Mouse (Mus musculus): ENCODE results near the gene Gm45713. TPM values are rescaled to one million over a fixed set of nuclear protein-coding genes. Genes with fewer than 3 reads are reported as not detected.

The Gm45713 gene
- total RNA-seq, 2 experiments from 2014 or later = not detected

Small RNA genes lying within 50 kb of the gene (microRNA-seq; reads per million reads assigned to microRNA genes)
- gene Mir150 (ENCODE audit: borderline replicate concordance in 2 of 2) = 833 to 1,261 reads per million in 2 experiments
- gene Mir5121 (ENCODE audit: borderline replicate concordance in 2 of 2) = 13.8 to 22.8 reads per million in 2 experiments
- 0 reads per million in 2 experiments for gene Mir7055 (ENCODE audit: borderline replicate concordance in 2 of 2)

Other genes starting within 250 kb of the Gm45713 start
- 10 to 100 TPM; 50.9 to 51.2 TPM for gene Med25, start 243.5 kb downstream of the Gm45713 start, total RNA-seq (2021)
- gene Fuz, start 240.2 kb downstream of the Gm45713 start, total RNA-seq (2021) = 10 to 100 TPM; 16.1 to 17.3 TPM
- gene Ap2a1, start 206.7 kb downstream of the Gm45713 start, total RNA-seq (2021) = 10 to 100 TPM; 57.1 to 57.2 TPM
- gene Tsks, start 193.0 kb downstream of the Gm45713 start, total RNA-seq (2021) = not detected
- gene Cpt1c, start 161.4 kb downstream of the Gm45713 start, total RNA-seq (2021) = 1 to 10 TPM; 1.6 to 2.0 TPM
- 100 to 1,000 TPM; 119 to 142 TPM for gene Prmt1, start 149.7 kb downstream of the Gm45713 start, total RNA-seq (2021)
- 10 to 100 TPM; 16.1 to 20.9 TPM for gene Irf3, start 138.6 kb downstream of the Gm45713 start, total RNA-seq (2021)
- 1 to 10 TPM; 7.4 to 9.6 TPM for gene Bcl2l12, start 137.5 kb downstream of the Gm45713 start, total RNA-seq (2021)
- gene Scaf1, start 119.9 kb downstream of the Gm45713 start, total RNA-seq (2021) = 10 to 100 TPM; 35.8 to 38.1 TPM
- gene Rras, start 118.3 kb downstream of the Gm45713 start, total RNA-seq (2021) = 10 to 100 TPM; 22.5 to 30.6 TPM
- 10 to 100 TPM; 14.1 to 16.1 TPM for gene Prr12, start 83.3 kb downstream of the Gm45713 start, total RNA-seq (2021)
- gene Nosip, start 73.8 kb downstream of the Gm45713 start, total RNA-seq (2021) = 10 to 100 TPM; 30.8 to 31.6 TPM
- 1 to 10 TPM; 6.9 to 9.1 TPM for gene Prrg2, start 73.6 kb downstream of the Gm45713 start, total RNA-seq (2021)
- 10 to 100 TPM; 24.0 to 32.8 TPM for gene Rcn3, start 44.0 kb downstream of the Gm45713 start, total RNA-seq (2021)
- 10 to 100 TPM; 40.3 to 54.5 TPM for gene Fcgrt, start 32.4 kb downstream of the Gm45713 start, total RNA-seq (2021)
- 100 to 1,000 TPM; 413 to 448 TPM for gene Rps11, start 11.8 kb downstream of the Gm45713 start, total RNA-seq (2021)
- gene Rpl13a, start 7.5 kb downstream of the Gm45713 start, total RNA-seq (2021) = 100 to 1,000 TPM; 520 to 561 TPM
- gene Flt3l, start 201 bp upstream of the Gm45713 start, total RNA-seq (2021) = 1 to 10 TPM; 4.2 TPM
- gene Pih1d1, start 18.1 kb upstream of the Gm45713 start, total RNA-seq (2021) = 10 to 100 TPM; 32.0 to 38.1 TPM
- 10 to 100 TPM; 15.6 to 15.9 TPM for gene Aldh16a1, start 18.4 kb upstream of the Gm45713 start, total RNA-seq (2021)
- 1 to 10 TPM; 1.1 to 2.5 TPM for gene Slc17a7, start 27.7 kb upstream of the Gm45713 start, total RNA-seq (2021)
- gene Gfy, start 43.3 kb upstream of the Gm45713 start, total RNA-seq (2021) = not detected
- not detected for gene Pth2, start 44.8 kb upstream of the Gm45713 start, total RNA-seq (2021)
- under 1 TPM; 0.19 to 0.23 TPM for gene Ccdc155, start 68.7 kb upstream of the Gm45713 start, total RNA-seq (2021)
- not detected for gene Dkkl1, start 75.9 kb upstream of the Gm45713 start, total RNA-seq (2021)
- gene Tead2, start 79.5 kb upstream of the Gm45713 start, total RNA-seq (2021) = 1 to 10 TPM; 2.5 to 2.8 TPM
- 1 to 10 TPM; 1.3 to 2.0 TPM for gene Cd37, start 102.9 kb upstream of the Gm45713 start, total RNA-seq (2021)
- gene Slc6a16, start 104.9 kb upstream of the Gm45713 start, total RNA-seq (2021) = not detected
- not detected for gene Slc6a21, start 141.3 kb upstream of the Gm45713 start, total RNA-seq (2021)
- gene Trpm4, start 197.5 kb upstream of the Gm45713 start, total RNA-seq (2021) = 10 to 100 TPM; 17.0 to 18.3 TPM
- gene Hrc, start 199.1 kb upstream of the Gm45713 start, total RNA-seq (2021) = 100 to 1,000 TPM; 812 to 910 TPM
- gene Ppfia3, start 230.8 kb upstream of the Gm45713 start, total RNA-seq (2021) = under 1 TPM; 0.18 to 0.38 TPM
- gene Lin7b, start 234.4 kb upstream of the Gm45713 start, total RNA-seq (2021) = under 1 TPM in 1 of 2 experiments, not detected in 1; 0.67 TPM